Mouse (Mus musculus) CH12.LX (cell line): ENCODE results near the gene Disp2. TPM values are rescaled to one million over a fixed set of nuclear protein-coding genes. Genes with fewer than 3 reads are reported as not detected.

ENCODE experiments used
- DNase-seq: peaks from one replicate; pipeline ENCODE4 v3.0.0-alpha.2; 2013; ENCODE audit errors: extremely low read depth
- H3K27ac ChIP-seq: 2 replicates; pipeline ENCODE4 v1.5.1; 2012; ENCODE audit warnings: low read depth, mild to moderate bottlenecking, control low read depth, moderate library complexity; ENCODE audit not compliant: insufficient read depth
- H3K27me3 ChIP-seq: replicated peaks from 2 replicates; pipeline ENCODE3; 2012; ENCODE audit warnings: inconsistent platforms
- H3K36me3 ChIP-seq, 2 experiments: replicated peaks in 1 of 2; 2 replicates each; pipeline versions ENCODE3 to v1.6.1; 2012; ENCODE audit warnings: inconsistent platforms in 1 of 2, low read length in 1 of 2, mild to moderate bottlenecking in 1 of 2, mixed read lengths in 1 of 2, moderate library complexity in 1 of 2; ENCODE audit not compliant: control insufficient read depth in 1 of 2, insufficient read depth in 1 of 2
- H3K4me1 ChIP-seq, 2 experiments: 2 replicates each; pipeline ENCODE4 v1.6.1; 2012; ENCODE audit warnings: inconsistent platforms in 1 of 2, moderate library complexity in 1 of 2; ENCODE audit not compliant: insufficient read depth in 2 of 2, control insufficient read depth in 1 of 2
- H3K4me2 ChIP-seq: 2 replicates; pipeline ENCODE4 v1.6.1; 2012; ENCODE audit warnings: low read depth, mild to moderate bottlenecking, control low read depth; ENCODE audit not compliant: poor library complexity, insufficient read depth, severe bottlenecking
- H3K4me3 ChIP-seq, 3 experiments: fragments of 150-350 bp in 1 of 3; sonication (generic) in 1 of 3; replicated peaks in 1 of 3; 2 replicates each; pipeline versions ENCODE3 to v1.5.1; 2011 to 2012; ENCODE audit warnings: low read depth in 2 of 3, low read length in 2 of 3, mild to moderate bottlenecking in 2 of 3, moderate library complexity in 2 of 3, control low read depth in 1 of 3, improper control_type of control experiment in 1 of 3, inconsistent platforms in 1 of 3, mixed read lengths in 1 of 3; ENCODE audit not compliant: poor library complexity in 1 of 3
- H3K79me2 ChIP-seq: replicated peaks from 2 replicates; pipeline ENCODE4 v1.6.1; 2012; ENCODE audit warnings: mild to moderate bottlenecking, moderate library complexity; ENCODE audit not compliant: control insufficient read depth, poor library complexity, insufficient read depth, severe bottlenecking; ENCODE audit errors: extremely low read depth
- H3K9ac ChIP-seq: 2 replicates; pipeline ENCODE4 v1.6.1; 2012; ENCODE audit warnings: low read depth, mild to moderate bottlenecking, control low read depth, moderate library complexity; ENCODE audit not compliant: insufficient read depth
- H3K9me3 ChIP-seq: replicated peaks from 2 replicates; pipeline ENCODE3; 2012; ENCODE audit warnings: low read length, inconsistent platforms, mixed read lengths
- BHLHE40 ChIP-seq: IDR thresholded peaks from 2 replicates; pipeline ENCODE4 v1.6.1; 2011; ENCODE audit warnings: mild to moderate bottlenecking, low read depth, low read length, improper control_type of control experiment
- CHD1 ChIP-seq: IDR thresholded peaks from 2 replicates; pipeline ENCODE4 v1.6.1; 2012; ENCODE audit warnings: low read depth, low read length, improper control_type of control experiment, inconsistent platforms
- CHD2 ChIP-seq: IDR thresholded peaks from 2 replicates; pipeline ENCODE4 v1.6.1; 2011; ENCODE audit warnings: low read length, improper control_type of control experiment
- CTCF ChIP-seq, 2 experiments: IDR thresholded peaks in 1 of 2; conservative IDR thresholded peaks in 1 of 2; 2 replicates each; pipeline ENCODE4 v1.5.1; 2011 to 2012; ENCODE audit warnings: low read depth in 2 of 2, low read length in 2 of 2, improper control_type of control experiment in 1 of 2, inconsistent platforms in 1 of 2, mild to moderate bottlenecking in 1 of 2, moderate library complexity in 1 of 2
- E2F4 ChIP-seq: IDR thresholded peaks from 2 replicates; pipeline ENCODE4 v1.6.1; 2011; ENCODE audit warnings: low read depth, low read length, improper control_type of control experiment; ENCODE audit not compliant: insufficient replicate concordance
- EP300 ChIP-seq: IDR thresholded peaks from 2 replicates; pipeline ENCODE4 v1.6.1; 2011; ENCODE audit warnings: low read length, improper control_type of control experiment
- ETS1 ChIP-seq: conservative IDR thresholded peaks from 2 replicates; pipeline ENCODE4 v1.6.1; 2012; ENCODE audit warnings: low read depth, mild to moderate bottlenecking, inconsistent platforms, low read length, improper control_type of control experiment, moderate library complexity
- GABPA ChIP-seq: IDR thresholded peaks from 2 replicates; pipeline ENCODE4 v1.6.1; 2012; ENCODE audit warnings: low read depth, low read length, improper control_type of control experiment, inconsistent platforms; ENCODE audit not compliant: insufficient replicate concordance
- HCFC1 ChIP-seq: IDR thresholded peaks from 2 replicates; pipeline ENCODE4 v1.6.1; 2012; ENCODE audit warnings: low read depth, mild to moderate bottlenecking, inconsistent platforms, low read length, improper control_type of control experiment
- IRF4 ChIP-seq: IDR thresholded peaks from 2 replicates; pipeline ENCODE4 v1.6.1; 2014; ENCODE audit warnings: low read depth, mild to moderate bottlenecking, inconsistent platforms, low read length, improper control_type of control experiment
- JUN ChIP-seq: IDR thresholded peaks from 2 replicates; pipeline ENCODE4 v1.6.1; 2011; ENCODE audit warnings: low read depth, mild to moderate bottlenecking, low read length, improper control_type of control experiment, moderate library complexity; ENCODE audit not compliant: insufficient read depth
- JUND ChIP-seq: conservative IDR thresholded peaks from 2 replicates; pipeline ENCODE4 v1.6.1; 2011; ENCODE audit warnings: low read depth, low read length, improper control_type of control experiment
- KAT2A ChIP-seq: IDR thresholded peaks from 2 replicates; pipeline ENCODE4 v1.6.1; 2012; ENCODE audit warnings: low read length, improper control_type of control experiment, inconsistent platforms; ENCODE audit not compliant: insufficient replicate concordance
- MAFK ChIP-seq: IDR thresholded peaks from 2 replicates; pipeline ENCODE4 v1.6.1; 2011; ENCODE audit warnings: low read length, improper control_type of control experiment; ENCODE audit not compliant: insufficient replicate concordance
- MAX ChIP-seq: IDR thresholded peaks from 2 replicates; pipeline ENCODE4 v1.6.1; 2011; ENCODE audit warnings: low read length, improper control_type of control experiment
- MAZ ChIP-seq: IDR thresholded peaks from 2 replicates; pipeline ENCODE4 v1.6.1; 2012; ENCODE audit warnings: low read depth, mild to moderate bottlenecking, inconsistent platforms, low read length, improper control_type of control experiment, moderate library complexity
- MEF2A ChIP-seq: IDR thresholded peaks from 2 replicates; pipeline ENCODE4 v1.6.1; 2014; ENCODE audit warnings: low read depth, mild to moderate bottlenecking, inconsistent platforms, low read length, improper control_type of control experiment, borderline replicate concordance
- MXI1 ChIP-seq: IDR thresholded peaks from 2 replicates; pipeline ENCODE4 v1.6.1; 2011; ENCODE audit warnings: mild to moderate bottlenecking, low read depth, low read length, improper control_type of control experiment
- MYC ChIP-seq: IDR thresholded peaks from 2 replicates; pipeline ENCODE4 v1.6.1; 2011; ENCODE audit warnings: low read depth, mild to moderate bottlenecking, improper control_type of control experiment, low read length
- NELFE ChIP-seq: IDR thresholded peaks from 2 replicates; pipeline ENCODE4 v1.6.1; 2011; ENCODE audit warnings: low read depth, low read length, improper control_type of control experiment
- NRF1 ChIP-seq: IDR thresholded peaks from 2 replicates; pipeline ENCODE4 v1.6.1; 2014; ENCODE audit warnings: low read depth, mild to moderate bottlenecking, inconsistent platforms, low read length, improper control_type of control experiment, moderate library complexity
- PAX5 ChIP-seq: IDR thresholded peaks from 2 replicates; pipeline ENCODE4 v1.6.1; 2012; ENCODE audit warnings: low read length, inconsistent platforms, mixed read lengths
- POLR2A ChIP-seq: IDR thresholded peaks from 2 replicates; pipeline ENCODE4 v1.6.1; 2011; ENCODE audit warnings: low read depth, mild to moderate bottlenecking, improper control_type of control experiment, low read length
- POLR2AphosphoS2 ChIP-seq: IDR thresholded peaks from 2 replicates; pipeline ENCODE4 v1.6.1; 2011; ENCODE audit warnings: low read depth, low read length, improper control_type of control experiment
- RAD21 ChIP-seq: IDR thresholded peaks from 2 replicates; pipeline ENCODE4 v1.6.1; 2011; ENCODE audit warnings: low read depth, mild to moderate bottlenecking, low read length, improper control_type of control experiment, moderate library complexity
- SIN3A ChIP-seq: IDR thresholded peaks from 2 replicates; pipeline ENCODE4 v1.6.1; 2012; ENCODE audit warnings: low read length, improper control_type of control experiment, inconsistent platforms
- SMC3 ChIP-seq: IDR thresholded peaks from 2 replicates; pipeline ENCODE4 v1.6.1; 2011; ENCODE audit warnings: low read depth, low read length, improper control_type of control experiment
- TBP ChIP-seq: conservative IDR thresholded peaks from 2 replicates; pipeline ENCODE4 v1.6.1; 2011; ENCODE audit warnings: low read depth, low read length, improper control_type of control experiment
- TCF12 ChIP-seq: IDR thresholded peaks from 2 replicates; pipeline ENCODE4 v1.6.1; 2014; ENCODE audit warnings: low read depth, mild to moderate bottlenecking, inconsistent platforms, low read length, improper control_type of control experiment
- UBTF ChIP-seq: IDR thresholded peaks from 2 replicates; pipeline ENCODE4 v1.6.1; 2012; ENCODE audit warnings: low read depth, mild to moderate bottlenecking, inconsistent platforms, low read length, improper control_type of control experiment, moderate library complexity
- USF1 ChIP-seq: IDR thresholded peaks from 2 replicates; pipeline ENCODE4 v1.6.1; 2014; ENCODE audit warnings: low read depth, mild to moderate bottlenecking, inconsistent platforms, low read length, improper control_type of control experiment
- USF2 ChIP-seq: conservative IDR thresholded peaks from 2 replicates; pipeline ENCODE4 v1.6.1; 2011; ENCODE audit warnings: low read depth, low read length, improper control_type of control experiment
- ZKSCAN1 ChIP-seq: IDR thresholded peaks from 2 replicates; pipeline ENCODE4 v1.6.1; 2012; ENCODE audit warnings: low read depth, inconsistent platforms, low read length, improper control_type of control experiment, borderline replicate concordance
- dilution Hi-C: fragments of 300-500 bp; cut with MboI; formaldehyde crosslinking; loops from 2 replicates; pipeline ENCODE4 v1.14.3; 2020; ENCODE audit warnings: low sequenced_read_pairs; ENCODE audit not compliant: extremely low pct_unique_long_range_greater_than_20kb, extremely low pct_ligation_motif_present
- in situ Hi-C: fragments of 300-500 bp; cut with MboI; formaldehyde crosslinking; loops from 3 replicates; pipeline ENCODE4 v1.14.3; 2019; ENCODE audit warnings: low sequenced_read_pairs, low pct_ligation_motif_present, low pct_unique_long_range_greater_than_20kb, mixed read lengths
- polyA plus RNA-seq: library from polyadenylated mRNA; unstranded; fragments of >175 nt; gene quantifications from 2 replicates; pipeline ENCODE4 v1.2.1, GENCODE M21; 2012; ENCODE audit warnings: low read depth; ENCODE audit not compliant: insufficient read length
- total RNA-seq, 2 experiments: library from RNA; depleted of rRNA; stranded (reverse); fragments of 300-350 nt in 1 of 2; fragments of >200 nt in 1 of 2; gene quantifications; 2 replicates each; pipeline ENCODE4 v1.2.3; 2012 to 2014

The Disp2 gene
- total and polyA plus RNA-seq, 3 experiments: not detected

- TF ChIP-seq MAFK (peak; percentile 59), ZKSCAN1 (no peak), USF1 (no peak), RAD21 (no peak)
- TF ChIP-seq, all 38 proteins: peak for 1
- no peaks in the 10 kb centered on the region for H3K79me2 ChIP-seq
- H3K4me3 ChIP-seq: no peak overlapping the region
- in situ Hi-C loops: no loop called here
- no peak for DNase-seq
- peaks cover 30% of the 10 kb centered on the region for H3K27me3 ChIP-seq
- no peak overlapping the region for H3K9ac ChIP-seq
- H3K4me1 ChIP-seq: peaks cover 8 to 12% of the 10 kb centered on the region in 2 experiments
- H3K9me3 ChIP-seq: peaks cover 12% of the 10 kb centered on the region
- H3K27ac ChIP-seq: no peak overlapping the region
- H3K4me2 ChIP-seq: no peak overlapping the region
- dilution Hi-C loops: no loop called here
- H3K36me3 ChIP-seq: no peaks in the 10 kb centered on the region
Observed at GRCm38 (mm10) chr2:118802542-118803118, 23.1 kb downstream of the Disp2 start.

- in situ Hi-C loops (no loop called here), dilution Hi-C loops (no loop called here)
- Histone ChIP-seq H3K4me2 (no peak overlapping the region), H3K27me3 (peaks cover 35% of the 10 kb centered on the region), H3K27ac (no peak overlapping the region), H3K4me1 (peaks cover 8 to 12% of the 10 kb centered on the region in 2 experiments), H3K9me3 (peaks cover 3% of the 10 kb centered on the region), H3K9ac (no peak overlapping the region), H3K4me3 (no peak overlapping the region), H3K79me2 (no peaks in the 10 kb centered on the region), H3K36me3 (no peaks in the 10 kb centered on the region)
- DNase-seq: peak; percentile 62
- TF ChIP-seq MAFK: no peak
- 0 out of 2 replicates have a peak, but pooled peaks have one; percentile 13 for TF ChIP-seq CHD2
- no peak for TF ChIP-seq ETS1
- TF ChIP-seq NRF1: no peak
- TF ChIP-seq RAD21: no peak
- no peak for TF ChIP-seq UBTF
- peak; percentile 36; the same call in 1 of the 2 replicates for TF ChIP-seq MAX
- TF ChIP-seq ZKSCAN1: no peak
- no peak for TF ChIP-seq JUN
- 0 out of 2 replicates have a peak, but pooled peaks have one; percentile 36 for TF ChIP-seq MYC
- no peak for TF ChIP-seq MAZ
- no peak for TF ChIP-seq PAX5
- TF ChIP-seq TBP: no peak
- no peak for TF ChIP-seq MXI1
- TF ChIP-seq HCFC1: no peak
- TF ChIP-seq USF1: no peak
- TF ChIP-seq E2F4: no peak
- TF ChIP-seq CHD1: no peak
- no peak for TF ChIP-seq GABPA
- TF ChIP-seq IRF4: peak; percentile 80
- no peak for TF ChIP-seq SIN3A
- peak; percentile 37; the same call in 1 of the 2 replicates for TF ChIP-seq BHLHE40
- no peak for TF ChIP-seq POLR2AphosphoS2
- TF ChIP-seq NELFE: no peak
- TF ChIP-seq KAT2A: no peak
- no peak for TF ChIP-seq JUND
- TF ChIP-seq MEF2A: no peak
- TF ChIP-seq EP300: peak; percentile 85
- no peak for TF ChIP-seq TCF12
- no peak for TF ChIP-seq CTCF (conservative IDR thresholded peaks at IDR 0.05 in 1 of 2, IDR thresholded peaks at IDR 0.05 in 1 of 2; ENCODE audit: low read depth in 2 of 2, low read length in 2 of 2)
- no peak for TF ChIP-seq USF2
- TF ChIP-seq POLR2A: no peak
- no peak for TF ChIP-seq SMC3
Observed at GRCm38 (mm10) chr2:118804474-118804873, 25.0 kb downstream of the Disp2 start.
